Mouse (Mus musculus) A20 (cell line): ENCODE measurements around the gene Rpl19.

ENCODE experiments used
- DNase-seq: peaks from one replicate; pipeline ENCODE4 v3.0.0-alpha.2; 2011; ENCODE audit warnings: low read depth, low spot score

Gene Rpl19

DNA sequence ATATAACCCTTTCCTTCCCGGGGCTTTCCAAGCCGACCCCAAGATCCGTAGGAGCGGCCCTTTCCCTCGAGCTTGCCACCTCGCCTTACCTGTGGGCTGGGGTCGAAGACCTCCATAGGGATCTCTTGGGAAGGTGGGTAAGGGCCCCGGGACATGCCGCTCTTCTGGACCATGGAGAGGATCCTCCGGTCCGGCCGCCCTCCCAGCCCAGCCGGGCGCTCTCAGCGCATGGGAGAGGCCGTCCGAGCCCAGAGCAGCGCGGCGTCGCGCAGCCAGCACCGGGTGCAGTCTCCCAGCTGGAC, 4.3 kb upstream of the Rpl19 start:
- DNase-seq, result no peak

DNA sequence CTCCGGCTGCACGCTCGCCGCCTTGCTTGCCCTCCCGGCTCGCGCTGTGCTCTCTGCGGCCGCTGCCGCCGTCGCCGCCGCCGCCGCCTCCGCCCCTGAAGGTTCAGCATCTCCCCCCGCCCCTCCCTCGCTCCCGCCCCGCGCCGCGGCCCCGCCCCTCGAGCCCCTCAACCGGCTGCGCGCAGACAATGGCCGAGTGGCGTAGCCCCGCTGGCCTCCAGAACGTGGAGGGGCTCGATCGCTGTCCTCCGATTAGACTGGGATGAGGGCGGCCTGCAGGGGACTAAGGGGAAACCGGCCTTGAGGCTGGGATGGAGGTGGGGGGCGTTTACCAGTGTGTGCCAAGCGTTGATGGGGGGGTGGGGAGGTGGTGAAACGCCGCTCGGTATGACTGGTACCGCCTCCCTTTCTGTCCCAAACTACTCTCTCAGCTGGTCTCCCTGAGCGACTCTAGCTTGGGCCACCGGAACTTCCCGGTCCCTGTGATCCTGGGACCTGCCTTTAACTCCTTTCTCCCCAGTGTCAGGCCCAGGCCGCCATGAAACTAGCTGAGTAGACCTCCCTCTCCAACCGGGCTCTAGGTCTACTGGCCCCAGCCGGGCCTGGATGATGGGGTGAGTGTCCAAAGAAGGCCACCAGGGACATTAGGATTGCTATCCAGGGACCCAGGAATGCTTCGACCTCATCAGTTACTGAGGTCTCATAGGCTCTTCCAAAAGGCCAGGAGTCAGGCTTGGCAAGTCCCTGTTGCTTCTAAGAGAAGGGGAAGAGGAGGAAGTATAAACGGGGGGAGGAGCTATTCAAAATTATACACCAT, 3.7 kb upstream of the Rpl19 start, which contains the start of gene Cacnb1:
TSS of gene Cacnb1 (minus strand) at position 480 of the 817 bp plus-strand sequence.
- peak; percentile 78 for DNase-seq

DNA sequence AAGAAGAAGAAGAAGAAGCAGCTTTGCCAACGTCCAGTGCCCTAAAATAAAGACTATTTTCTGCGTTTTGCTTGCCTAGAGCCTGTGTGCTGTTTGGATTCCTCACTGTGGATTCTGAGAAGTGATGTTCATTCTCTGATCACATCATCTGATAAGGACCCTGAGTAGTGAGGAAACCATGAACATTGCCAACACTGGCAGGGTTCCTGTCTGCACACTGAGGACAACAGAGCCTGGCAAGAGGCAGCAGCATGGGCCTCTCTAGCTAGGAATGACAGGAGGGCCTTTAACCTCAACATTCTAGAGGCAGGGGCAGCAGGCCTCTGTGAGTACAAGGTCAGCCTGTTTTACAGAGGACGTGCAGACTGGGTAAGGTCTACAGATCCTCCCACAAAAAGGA, 2.0 kb upstream of the Rpl19 start:
- no peak for DNase-seq

DNA sequence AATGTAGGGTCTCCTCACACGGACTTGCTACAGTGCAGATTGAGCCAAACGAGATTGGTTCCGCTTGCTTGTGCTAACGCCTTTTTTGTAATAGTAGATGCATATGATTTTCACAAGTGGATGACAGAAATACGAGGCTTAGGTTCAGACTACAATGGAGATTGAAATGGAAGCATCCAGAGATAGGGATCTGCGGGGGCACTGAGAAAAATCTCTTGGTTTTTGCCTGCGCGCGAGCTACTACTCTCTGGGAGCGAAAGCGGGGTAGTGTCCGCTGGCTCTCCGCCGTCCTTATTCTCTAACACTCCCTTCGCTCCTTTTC, 301 bp upstream of the Rpl19 start:
- DNase-seq, result no peak

DNA sequence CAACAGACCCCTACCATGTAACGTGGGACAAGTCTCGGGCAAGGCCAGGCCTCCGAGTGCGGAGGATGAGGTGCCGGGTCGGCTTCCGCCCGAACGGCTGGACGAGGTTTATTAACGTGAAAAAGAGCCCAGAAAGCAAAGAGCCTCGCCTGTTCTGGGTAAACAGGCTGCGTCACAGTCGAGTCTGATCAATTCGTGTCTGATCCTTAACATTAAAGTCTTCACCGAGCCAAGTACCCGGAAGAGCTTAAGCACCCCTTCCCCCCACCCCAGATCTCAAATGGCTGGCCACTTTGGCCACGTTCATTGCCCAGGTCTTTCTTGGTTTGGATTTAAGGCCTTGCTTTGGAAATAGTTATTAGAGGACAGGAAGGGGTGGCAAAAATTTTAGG, 783 bp downstream of the Rpl19 start:
- no peak for DNase-seq

DNA sequence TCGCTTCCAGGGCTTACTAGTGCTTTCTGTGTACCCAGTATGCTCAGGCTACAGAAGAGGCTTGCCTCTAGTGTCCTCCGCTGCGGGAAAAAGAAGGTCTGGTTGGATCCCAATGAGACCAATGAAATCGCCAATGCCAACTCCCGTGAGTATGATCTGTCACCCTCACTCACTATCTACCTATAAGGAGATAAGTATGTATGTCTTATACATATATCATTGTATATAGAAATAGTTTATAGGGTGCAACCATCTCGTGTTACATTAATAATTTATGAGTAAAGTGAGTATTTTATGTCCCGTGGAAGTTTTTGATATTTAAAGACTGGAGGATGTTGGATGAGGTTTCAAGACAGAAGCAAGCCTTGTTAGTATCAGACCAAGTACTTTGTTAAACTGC, 1.3 kb downstream of the Rpl19 start:
- DNase-seq, result no peak

DNA sequence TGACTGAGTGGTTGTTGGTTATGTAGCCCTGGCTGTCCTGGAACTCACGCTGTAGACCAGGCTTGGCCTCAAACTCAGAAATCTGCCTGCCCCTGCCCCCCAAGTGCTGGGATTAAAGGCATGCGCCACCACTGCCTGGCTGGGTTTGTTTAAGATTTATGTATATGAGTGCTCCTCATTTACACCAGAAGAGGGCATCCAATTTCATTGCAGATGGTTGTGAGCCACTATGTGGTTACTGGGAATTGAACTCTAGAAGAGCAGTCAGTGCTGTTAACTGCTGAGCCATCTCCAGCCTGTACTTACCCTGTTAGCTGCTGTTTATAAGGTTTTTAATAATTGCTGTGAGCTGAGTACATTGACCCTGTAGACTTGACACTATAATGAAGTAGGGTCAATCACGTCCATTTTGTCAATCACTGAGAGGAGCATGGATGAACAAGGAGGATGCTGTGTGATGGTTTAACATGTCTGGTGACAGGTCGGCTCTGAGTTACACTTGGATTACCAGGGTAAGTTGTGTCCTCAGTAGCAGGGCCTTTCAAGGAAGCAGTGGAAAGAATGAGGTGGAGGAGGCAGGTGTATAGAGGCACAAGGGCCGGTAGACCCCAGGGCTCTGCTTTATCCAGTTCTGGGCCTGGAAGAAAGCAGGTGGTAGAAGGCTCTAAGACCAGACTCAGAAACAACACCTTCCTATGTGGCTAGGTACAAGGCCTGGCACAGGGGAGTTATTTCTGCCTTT, 4.4 kb downstream of the Rpl19 start:
- peak; percentile 41 for DNase-seq

DNA sequence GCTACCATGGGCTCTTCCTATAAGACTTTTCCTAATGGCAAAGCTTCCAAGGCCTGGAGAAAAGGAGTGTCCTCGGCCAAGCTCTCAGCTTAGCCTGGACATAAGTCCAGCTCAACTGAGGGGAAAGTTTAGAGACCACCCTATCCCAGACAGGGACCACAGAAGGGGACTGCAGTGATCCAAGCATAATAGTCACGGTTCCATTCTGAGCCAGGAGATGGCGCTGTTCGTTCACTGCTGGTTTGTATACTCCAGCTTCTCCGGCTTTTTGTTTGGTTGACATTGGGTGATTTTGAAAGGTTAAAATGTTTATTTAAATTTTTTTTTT, 4.9 kb downstream of the Rpl19 start:
- peak; percentile 75 for DNase-seq

DNA sequence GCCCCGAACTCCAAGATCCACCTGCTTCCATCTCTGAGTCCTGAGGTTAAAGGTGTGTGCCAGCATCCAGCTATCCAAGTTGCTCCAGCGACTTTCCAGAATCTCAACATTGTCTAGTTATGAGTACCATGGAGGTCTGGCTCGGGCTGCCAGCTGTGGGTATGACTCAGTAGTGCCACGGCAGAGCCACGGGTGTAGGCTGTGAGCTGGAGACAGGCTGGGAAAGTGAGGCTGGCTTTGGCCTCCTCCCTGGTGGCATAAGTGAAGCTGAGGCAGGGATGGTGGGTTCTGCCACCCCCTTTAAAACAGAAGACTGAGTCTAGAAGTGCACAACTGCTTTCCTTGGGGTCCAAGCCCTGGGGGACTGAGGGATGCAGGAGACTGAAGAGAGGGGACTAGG, 7.6 kb downstream of the Rpl19 start:
- no peak for DNase-seq

DNA sequence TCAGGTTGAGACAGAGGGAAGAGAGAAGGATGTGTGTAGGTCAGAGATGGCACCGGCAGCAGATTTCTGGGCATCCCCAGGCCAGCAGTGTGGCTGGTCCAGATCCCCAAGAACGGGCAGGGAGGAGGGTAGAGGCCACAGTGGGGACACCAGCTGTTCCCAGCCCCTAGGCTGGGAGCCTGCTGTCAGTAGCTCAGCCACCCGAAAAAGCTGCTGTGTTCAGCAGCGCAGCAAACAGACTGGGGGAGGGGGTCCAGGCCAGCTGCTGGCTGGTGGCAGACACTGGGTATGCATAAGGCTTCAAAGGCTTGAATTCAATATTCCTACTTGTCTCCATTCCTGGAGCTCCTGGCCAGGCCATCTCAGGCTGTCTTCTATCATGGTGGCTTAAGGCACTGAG, 8.3 kb downstream of the Rpl19 start:
- DNase-seq, result no peak

DNA sequence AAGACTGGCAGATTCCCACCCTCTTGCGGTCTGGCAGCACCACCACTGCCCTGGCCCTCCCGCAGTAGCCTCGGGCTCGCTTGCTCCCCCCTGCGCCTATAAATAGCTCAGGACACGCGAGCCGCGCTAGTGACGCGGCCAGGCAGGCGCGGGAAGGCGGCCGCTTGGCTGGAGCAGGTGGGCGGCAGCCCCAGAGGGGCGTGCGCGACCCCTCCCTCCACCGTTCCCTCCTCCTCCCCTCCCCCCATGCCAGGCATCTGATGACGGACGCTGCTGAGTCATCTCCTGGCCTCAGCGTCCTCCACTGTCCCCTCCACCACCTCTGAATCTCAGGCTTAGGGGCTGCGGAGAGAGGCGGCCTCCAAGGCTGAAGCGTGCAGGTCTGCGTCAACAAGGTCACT, 9.5 kb downstream of the Rpl19 start:
- DNase-seq, result no peak

DNA sequence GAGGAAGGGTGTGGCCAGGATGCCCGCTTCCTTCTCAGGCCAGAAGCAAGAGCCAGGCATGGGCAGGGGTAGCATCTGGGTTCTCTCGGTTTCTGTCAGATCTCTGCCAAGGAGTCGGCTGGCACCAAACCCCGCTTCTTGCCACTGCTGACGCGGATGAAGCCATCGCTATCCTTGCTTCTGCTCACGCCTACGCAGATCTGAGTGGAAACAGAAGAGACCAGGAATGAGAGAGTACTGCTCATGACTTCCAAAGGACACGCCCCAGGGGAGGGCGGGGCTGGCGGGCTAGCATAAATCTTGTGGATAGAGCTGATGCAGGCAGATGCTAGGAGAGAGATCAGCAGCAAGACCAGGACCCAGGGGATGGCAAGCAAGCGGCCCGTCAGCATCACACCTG, 11.4 kb downstream of the Rpl19 start:
- DNase-seq, result no peak

DNA sequence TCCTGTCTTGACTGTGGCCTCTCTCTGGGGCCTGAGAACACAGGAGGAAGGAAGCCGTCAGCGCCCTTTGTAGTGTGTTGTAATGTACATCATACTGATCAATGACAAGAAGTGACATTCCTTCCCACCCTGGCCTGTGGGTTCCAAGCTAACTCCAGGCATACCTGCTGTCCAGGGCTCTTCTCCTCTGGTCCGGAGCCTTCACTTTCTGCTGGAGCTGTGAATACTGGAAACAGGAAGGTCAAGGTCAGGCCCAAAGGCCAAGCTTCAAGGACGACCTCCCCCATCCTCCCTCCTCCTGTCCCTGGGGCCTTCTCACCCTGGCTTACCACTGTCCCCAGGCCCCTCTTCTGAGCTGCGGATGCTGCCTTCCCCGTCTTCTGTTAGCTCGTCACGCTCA, 14.5 kb downstream of the Rpl19 start:
- no peak for DNase-seq

DNA sequence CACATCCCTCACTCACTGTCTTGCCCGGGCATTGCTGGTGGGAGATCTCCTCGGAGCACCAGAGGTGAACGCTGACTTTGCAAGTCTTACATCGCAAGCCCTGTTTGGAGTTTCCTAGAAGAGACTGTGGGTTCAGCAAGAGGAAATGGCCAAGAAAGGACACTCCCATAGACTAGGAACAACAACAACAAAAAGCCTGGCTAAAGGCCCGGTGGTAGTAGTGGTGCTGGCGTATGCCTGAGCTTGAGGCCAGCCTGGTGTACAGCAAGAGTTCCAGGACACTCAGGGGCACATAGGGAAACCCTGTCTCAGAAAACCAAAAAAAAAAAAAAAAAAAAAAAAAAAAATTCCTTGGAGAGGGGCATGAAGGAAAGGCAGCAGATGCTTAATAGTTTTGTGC, 16.2 kb downstream of the Rpl19 start:
- DNase-seq, result no peak

DNA sequence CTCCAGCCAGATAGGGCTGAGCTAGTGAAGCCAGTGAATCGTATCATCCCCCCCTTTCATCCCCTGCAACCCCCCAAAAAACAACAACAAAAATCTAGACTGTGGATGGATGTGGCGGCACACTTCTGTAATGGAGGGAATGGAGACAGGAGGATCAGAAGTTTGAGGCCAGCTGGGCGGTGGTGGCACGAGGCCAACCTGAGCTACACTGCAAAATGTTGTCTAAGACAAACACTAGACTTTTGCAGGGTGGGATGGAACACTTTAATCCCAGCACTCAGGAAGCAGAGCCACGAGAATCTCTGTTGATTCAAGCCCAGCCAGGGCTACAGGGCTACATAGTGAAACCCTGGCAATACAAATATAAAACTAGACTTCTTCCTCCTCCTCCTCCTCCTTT, 17.6 kb downstream of the Rpl19 start:
- no peak for DNase-seq

DNA sequence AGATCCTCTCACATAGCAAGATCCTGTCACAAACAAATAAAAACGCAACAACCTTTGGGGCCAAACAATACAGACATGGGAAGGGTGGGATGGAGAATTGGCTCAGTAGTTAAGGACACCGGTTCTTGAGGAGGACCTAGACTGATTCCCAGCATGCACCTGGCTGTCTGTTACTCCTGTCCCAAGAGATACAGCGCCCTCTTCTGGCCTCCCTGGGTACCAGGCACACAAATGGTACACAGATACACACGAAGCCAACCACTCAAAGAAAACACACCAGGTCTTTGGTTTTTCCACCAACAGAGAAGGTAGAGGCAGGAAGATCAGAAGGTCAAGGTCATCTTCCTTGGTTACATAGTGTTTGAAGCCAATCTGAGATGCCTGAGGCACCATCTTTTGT, 19.1 kb downstream of the Rpl19 start:
- peak; percentile 62 for DNase-seq

DNA sequence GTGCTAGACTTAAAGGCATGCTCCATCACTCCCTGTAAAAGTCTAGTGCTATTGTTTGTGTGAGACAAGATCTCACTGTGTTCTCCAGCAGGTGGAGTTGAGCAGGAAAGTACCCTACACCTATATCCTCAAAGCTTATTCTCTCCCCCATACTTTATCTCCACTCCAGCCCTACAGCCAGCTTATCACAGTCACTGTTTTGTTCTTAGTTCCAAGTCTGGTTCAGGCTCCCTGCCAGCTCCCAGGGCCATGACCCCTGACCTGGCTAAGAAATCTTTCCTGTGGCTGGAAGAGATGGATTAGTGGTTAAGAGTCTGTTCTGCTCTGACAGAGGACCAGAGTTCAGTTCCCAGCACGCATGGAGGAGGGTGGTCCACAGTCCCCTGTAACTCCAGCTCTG, 20.0 kb downstream of the Rpl19 start:
- no peak for DNase-seq

DNA sequence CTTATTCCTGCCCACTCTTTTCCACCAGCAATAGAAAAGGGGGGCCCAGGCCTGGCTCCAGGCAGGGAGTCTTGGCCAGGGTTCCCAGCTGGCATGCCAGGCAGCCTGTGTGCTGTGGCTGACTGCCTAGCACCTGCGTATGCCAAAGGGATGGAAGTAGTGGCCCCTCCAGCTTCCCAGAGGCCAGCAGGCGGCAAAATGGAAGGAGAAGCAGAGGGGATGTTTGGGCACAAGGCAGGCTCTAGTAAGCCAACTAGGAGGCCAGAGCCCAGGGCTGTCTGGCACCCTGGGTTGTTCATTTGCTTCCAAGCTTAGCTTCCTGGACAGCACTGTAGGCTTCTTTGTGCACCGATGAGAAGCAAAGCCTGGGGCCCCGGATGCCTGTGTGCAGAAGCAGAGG, 21.2 kb downstream of the Rpl19 start:
- DNase-seq, result no peak

DNA sequence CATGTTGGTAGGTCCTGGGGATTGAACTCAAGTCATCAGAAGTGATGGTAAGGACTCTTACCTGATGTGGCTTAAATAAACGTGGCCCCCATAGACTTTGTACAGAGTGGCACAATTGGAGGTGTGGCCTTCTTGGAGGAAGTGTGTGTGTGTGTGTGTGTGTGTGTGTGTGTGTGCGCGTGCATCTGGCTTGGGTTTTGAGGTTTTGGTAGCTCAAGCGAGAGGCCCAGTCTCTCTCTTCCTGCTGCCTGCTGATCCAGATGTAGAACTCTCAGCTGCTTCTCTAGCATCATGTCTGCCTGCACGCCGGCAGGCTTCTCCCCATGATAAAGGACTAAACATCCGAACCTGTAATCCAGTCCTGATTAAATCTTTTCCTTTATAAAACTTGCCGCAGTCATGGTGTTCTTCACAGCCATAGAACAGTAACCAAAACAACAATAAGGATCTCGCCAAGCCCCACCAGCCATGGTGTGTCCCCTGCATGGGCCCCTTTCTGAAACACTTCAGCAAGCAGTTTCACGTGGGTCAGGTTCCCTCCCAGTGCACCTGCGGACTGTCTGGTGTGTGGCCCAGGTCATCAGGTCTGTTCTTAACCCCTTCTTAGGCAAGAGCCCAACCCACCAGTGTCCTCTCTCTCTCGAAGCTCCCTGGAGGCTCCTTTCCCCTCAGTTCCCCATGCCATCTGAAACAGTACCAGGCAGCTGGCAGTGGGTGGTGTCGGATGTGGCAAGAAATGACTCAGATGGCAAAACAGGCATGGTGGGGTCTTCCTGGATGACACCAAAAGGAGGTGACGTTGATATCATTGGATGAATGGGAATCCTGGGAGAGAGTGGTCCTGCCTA, 23.4 kb downstream of the Rpl19 start:
- DNase-seq, result peak; percentile 65

DNA sequence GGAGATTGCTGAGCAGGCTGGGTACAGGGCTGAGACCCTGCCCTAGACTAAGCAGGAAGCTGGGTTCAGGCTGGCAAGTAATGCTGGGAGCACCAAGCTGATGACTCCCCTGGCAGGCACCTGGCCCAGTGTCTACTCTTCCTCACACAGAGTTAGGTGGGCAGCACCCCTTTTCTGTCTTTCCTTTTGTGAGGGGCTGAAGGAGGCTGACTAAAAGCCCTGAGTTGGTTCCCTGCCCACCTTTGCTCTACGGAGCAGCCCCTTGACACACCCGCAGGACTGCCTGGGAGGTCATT, 24.0 kb downstream of the Rpl19 start:
- DNase-seq, result no peak

DNA sequence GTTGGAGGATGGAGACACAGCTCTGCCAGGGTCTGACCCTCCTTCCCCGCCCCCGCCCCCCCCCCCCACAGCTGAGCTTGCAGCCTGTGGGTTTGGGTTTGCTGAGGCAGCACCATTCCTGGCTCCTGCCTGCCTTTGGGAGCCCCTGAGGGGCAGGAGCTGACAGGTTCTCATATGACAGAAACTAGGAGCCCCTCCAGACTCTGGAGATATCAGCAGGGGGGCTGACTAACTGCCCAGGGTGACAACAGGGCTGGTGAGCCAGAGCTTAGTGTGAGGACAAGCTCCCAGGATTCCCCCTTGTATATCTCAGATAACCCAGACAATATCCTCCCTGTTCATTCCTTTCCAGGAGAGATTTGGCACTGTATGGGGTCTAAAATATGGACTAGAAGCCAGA, 24.4 kb downstream of the Rpl19 start:
- DNase-seq, result no peak

DNA sequence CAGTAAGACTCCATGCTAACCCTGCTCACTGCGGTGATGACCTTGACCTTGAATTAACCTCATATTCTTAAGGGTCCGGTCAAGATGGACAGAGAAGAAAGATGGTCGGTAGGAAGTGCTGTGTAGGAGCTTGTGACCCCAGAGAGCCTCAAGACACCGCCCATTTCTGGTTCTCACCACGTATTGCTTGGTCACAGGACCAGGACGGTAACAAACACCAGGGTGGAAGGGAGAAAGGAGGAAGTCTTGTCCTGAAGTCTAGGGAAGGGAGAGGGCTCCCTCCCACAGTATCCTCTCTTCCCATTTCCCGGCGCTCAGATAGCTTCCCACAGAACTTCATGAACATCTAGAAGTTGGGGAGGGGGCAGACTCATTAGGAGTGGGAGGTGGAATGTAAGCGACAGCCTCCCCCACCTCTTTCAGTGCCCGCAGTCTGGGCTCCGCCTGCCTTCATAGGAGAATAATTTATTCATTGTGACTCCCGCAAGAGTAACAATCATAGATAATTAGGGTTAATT, 25.2 kb downstream of the Rpl19 start:
- DNase-seq, result no peak
